Mouse (Mus musculus) heart, embryonic 10.5 days (tissue): ENCODE data around the gene Noa1. TPM values are rescaled to one million over a fixed set of nuclear protein-coding genes. Genes with fewer than 3 reads are reported as not detected.
A peak's percentile ranks its signal among the peaks of the same experiment; 100 is the strongest.

ENCODE experiments used
- DNase-seq: peaks from one replicate; pipeline ENCODE4 v3.0.0-alpha.2; 2017; ENCODE audit warnings: low spot score
- H3K27ac ChIP-seq: fragments of 300-500 bp; sonication (generic); 2 replicates; pipeline ENCODE4 v1.5.1; 2016; ENCODE audit warnings: mild to moderate bottlenecking
- H3K27me3 ChIP-seq: fragments of 300-500 bp; sonication (generic); 2 replicates; pipeline ENCODE4 v1.6.1; 2016; ENCODE audit warnings: mild to moderate bottlenecking; ENCODE audit not compliant: poor library complexity, insufficient read depth, severe bottlenecking
- H3K36me3 ChIP-seq: fragments of 300-500 bp; sonication (generic); 2 replicates; pipeline ENCODE4 v1.6.1; 2016; ENCODE audit warnings: mild to moderate bottlenecking, moderate library complexity
- H3K4me1 ChIP-seq: fragments of 300-500 bp; sonication (generic); 2 replicates; pipeline ENCODE4 v1.6.1; 2016; ENCODE audit warnings: mild to moderate bottlenecking
- H3K4me3 ChIP-seq: fragments of 300-500 bp; sonication (generic); 2 replicates; pipeline ENCODE4 v1.5.1; 2016; ENCODE audit warnings: mild to moderate bottlenecking, moderate library complexity
- H3K9me3 ChIP-seq: fragments of 300-500 bp; sonication (generic); 2 replicates; pipeline ENCODE4 v1.6.1; 2016; ENCODE audit warnings: mild to moderate bottlenecking, moderate library complexity
- WGBS: fragments of 180-500 bp; shearing (Covaris S2); methylation state at CpG from one replicate; pipeline ENCODE4 v1.1.7; 2016; 5-methylcytosine and 5-hydroxymethylcytosine counted together
- polyA plus RNA-seq: library from polyadenylated mRNA; unstranded; fragments of >200 nt; fragmentation: Nextera tagmentation; extraction: Ambion mirVana; gene quantifications from 2 replicates; pipeline ENCODE4 v1.2.1, GENCODE M21; 2016

The Noa1 gene
- polyA plus RNA-seq, 1 experiment from 2014 or later, result 31.6 TPM

DNA sequence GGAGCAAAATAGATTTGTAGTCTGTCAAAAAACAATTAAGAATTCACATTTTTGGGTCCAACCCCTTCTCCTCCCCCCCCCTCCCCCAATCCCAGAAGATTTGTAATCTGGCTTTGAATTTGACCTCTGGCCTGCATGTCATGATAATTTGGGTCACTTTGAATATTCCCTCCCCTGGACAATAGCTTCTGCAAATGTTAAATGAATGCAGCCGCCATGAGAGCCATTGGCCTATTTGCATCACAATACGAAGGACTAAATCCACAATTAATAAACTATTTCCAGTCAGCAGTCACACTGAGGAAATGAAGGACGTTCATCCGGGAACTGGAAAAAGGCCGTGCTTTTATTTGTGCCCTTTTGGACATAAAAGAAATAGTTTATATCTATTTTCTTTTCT lies 47.8 kb downstream of the Noa1 start:
- H3K4me3 ChIP-seq, result no peak overlapping the region
- no peak overlapping the region for H3K27ac ChIP-seq
- no peaks in the 10 kb centered on the region for H3K9me3 ChIP-seq
- DNase-seq, result no peak
- H3K36me3 ChIP-seq, result no peaks in the 10 kb centered on the region
- H3K27me3 ChIP-seq, result no peaks in the 10 kb centered on the region
- H3K4me1 ChIP-seq, result no peaks in the 10 kb centered on the region
- 84% methylated on average over 5 of the region's 5 CpGs for WGBS

DNA sequence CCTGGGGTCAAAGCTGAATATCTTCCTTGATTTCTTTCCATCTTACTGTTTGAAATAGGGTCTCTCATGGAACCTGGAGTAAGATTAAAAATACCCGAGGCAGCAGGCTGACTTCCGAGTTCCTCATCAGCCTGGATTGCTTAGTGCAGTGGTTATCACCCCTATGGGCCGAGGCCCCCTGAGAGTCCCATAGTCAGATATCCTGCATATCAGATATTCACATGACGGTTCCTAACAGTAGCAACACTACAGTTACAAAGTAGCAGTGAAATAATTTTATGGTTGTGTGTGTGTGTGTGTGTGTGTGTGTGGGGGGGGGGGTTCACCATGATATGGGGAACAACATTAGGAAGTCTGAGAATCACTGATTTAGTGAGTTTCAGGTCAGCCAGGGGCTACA lies 48.7 kb downstream of the Noa1 start:
- Histone ChIP-seq H3K9me3 (no peaks in the 10 kb centered on the region), H3K4me1 (no peaks in the 10 kb centered on the region), H3K27me3 (no peaks in the 10 kb centered on the region), H3K4me3 (no peak overlapping the region), H3K36me3 (no peaks in the 10 kb centered on the region), H3K27ac (no peak overlapping the region)
- DNase-seq, result no peak
- 70% methylated on average over 4 of the region's 4 CpGs for WGBS

DNA sequence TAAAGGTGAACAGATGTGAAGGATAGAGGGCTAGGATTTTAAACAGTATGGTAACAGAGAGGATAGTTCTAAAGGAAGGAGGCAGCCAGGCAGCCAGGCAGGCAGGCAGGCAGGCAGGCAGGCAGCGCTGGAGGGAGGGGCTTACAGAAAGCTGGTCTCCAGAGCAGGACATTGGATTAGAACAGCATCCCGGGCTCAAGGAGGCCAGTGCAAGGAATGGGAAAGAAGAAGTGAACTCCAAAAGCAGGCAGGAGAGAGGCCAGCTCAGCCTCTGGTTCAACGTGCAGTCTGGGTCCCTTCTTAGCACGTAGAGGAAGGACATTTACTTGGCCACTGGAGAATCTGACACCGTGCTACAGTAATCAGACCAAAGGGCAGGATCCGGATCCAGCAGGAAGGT lies 49.7 kb downstream of the Noa1 start:
- Histone ChIP-seq H3K4me1 (no peaks in the 10 kb centered on the region), H3K4me3 (no peak overlapping the region), H3K36me3 (no peaks in the 10 kb centered on the region), H3K27ac (no peak overlapping the region), H3K27me3 (no peaks in the 10 kb centered on the region), H3K9me3 (no peaks in the 10 kb centered on the region)
- DNase-seq, result no peak
- 44% methylated on average over 6 of the region's 6 CpGs for WGBS

DNA sequence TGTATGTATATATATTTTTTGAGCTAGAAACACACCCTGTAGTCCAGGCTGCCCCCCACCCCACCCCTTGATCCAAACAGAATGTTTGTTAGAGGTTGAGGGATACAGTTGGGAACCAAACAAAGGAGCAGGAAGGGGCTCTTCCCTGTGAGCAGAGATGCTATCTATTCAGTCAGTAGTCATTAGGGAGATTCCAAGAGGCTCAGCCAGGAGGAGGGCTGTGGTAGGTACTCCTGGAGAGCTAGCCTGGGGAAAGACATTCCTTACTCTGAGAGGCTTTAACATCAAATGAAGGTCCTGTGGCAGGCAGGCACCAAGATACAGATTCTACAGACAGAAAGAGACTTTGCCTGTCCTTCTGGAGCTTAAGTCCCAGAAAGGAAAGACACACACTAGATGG lies 50.6 kb downstream of the Noa1 start:
- Histone ChIP-seq H3K27ac (no peak overlapping the region), H3K36me3 (no peaks in the 10 kb centered on the region), H3K4me3 (no peak overlapping the region), H3K4me1 (no peaks in the 10 kb centered on the region), H3K27me3 (no peaks in the 10 kb centered on the region), H3K9me3 (no peaks in the 10 kb centered on the region)
- DNase-seq, result no peak

DNA sequence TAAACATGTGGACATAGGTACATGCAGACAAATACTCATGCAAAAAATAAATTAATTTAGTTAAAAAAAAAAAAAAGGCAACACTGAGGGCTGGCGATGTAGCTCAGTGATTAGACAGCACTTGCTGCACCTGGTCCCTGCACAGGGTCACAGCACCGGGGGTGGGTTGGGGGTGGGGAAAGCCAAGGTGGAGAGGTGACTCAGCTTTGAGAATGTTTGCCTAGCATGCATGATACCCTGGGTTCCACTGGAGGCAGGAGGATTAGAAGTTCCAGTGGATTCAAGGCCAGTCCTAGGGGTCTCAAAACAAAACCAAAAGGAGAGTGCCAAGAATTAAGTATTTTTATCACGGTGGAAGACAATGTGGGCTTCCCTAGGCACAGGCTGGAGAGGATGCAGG lies 52.3 kb downstream of the Noa1 start:
- Histone ChIP-seq H3K27ac (no peak overlapping the region), H3K4me3 (no peak overlapping the region), H3K4me1 (no peaks in the 10 kb centered on the region), H3K9me3 (no peaks in the 10 kb centered on the region), H3K36me3 (no peaks in the 10 kb centered on the region), H3K27me3 (no peaks in the 10 kb centered on the region)
- 68% methylated on average over 3 of the region's 3 CpGs for WGBS
- DNase-seq, result no peak

DNA sequence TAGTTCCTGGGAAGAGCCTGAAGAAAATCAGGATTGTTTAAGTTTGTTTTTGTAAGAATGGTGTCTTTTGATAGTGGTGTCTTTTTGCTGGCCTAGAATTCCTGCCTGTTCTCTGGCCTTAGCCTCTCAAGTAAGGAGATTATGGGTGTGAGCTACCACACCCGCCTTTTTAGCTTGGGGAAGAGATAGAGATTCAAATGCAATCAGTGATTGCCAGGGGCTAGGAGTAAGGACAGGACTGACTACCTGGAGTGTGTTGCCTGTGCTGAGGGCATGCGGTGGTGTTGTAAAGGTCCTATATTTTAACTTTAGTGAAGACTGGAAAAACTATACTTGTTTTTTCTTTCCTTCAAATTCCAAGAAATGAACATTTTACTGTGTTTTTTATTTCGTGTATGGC lies 55.5 kb downstream of the Noa1 start:
- Histone ChIP-seq H3K9me3 (no peaks in the 10 kb centered on the region), H3K27ac (no peak overlapping the region), H3K27me3 (no peaks in the 10 kb centered on the region), H3K4me3 (no peak overlapping the region), H3K4me1 (no peaks in the 10 kb centered on the region), H3K36me3 (no peaks in the 10 kb centered on the region)
- DNase-seq, result no peak
- 64% methylated on average over 3 of the region's 3 CpGs for WGBS

DNA sequence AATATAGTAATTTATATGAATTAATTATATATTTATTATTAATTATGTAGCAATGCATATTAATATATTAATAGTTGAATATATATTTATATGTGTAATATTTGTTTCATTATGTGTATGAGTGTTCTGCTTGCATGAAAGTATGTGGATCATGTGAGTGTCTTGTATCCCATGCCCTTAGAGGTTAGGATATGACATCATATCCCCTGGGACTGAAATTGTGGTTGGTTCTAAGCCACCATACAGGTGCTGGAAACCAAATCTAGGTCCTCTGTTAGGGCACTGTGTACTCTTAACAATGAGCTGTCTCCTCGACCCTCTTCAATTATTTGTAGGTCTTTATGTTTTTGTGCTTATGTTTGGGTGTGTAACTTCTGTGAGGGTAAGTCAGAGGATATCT lies 56.7 kb downstream of the Noa1 start:
- no peaks in the 10 kb centered on the region for H3K9me3 ChIP-seq
- no peak overlapping the region for H3K27ac ChIP-seq
- no peak for DNase-seq
- no peak overlapping the region for H3K4me3 ChIP-seq
- no peaks in the 10 kb centered on the region for H3K4me1 ChIP-seq
- no peaks in the 10 kb centered on the region for H3K27me3 ChIP-seq
- WGBS, result 76% methylated on average over 1 of the region's 1 CpGs
- H3K36me3 ChIP-seq, result no peaks in the 10 kb centered on the region

DNA sequence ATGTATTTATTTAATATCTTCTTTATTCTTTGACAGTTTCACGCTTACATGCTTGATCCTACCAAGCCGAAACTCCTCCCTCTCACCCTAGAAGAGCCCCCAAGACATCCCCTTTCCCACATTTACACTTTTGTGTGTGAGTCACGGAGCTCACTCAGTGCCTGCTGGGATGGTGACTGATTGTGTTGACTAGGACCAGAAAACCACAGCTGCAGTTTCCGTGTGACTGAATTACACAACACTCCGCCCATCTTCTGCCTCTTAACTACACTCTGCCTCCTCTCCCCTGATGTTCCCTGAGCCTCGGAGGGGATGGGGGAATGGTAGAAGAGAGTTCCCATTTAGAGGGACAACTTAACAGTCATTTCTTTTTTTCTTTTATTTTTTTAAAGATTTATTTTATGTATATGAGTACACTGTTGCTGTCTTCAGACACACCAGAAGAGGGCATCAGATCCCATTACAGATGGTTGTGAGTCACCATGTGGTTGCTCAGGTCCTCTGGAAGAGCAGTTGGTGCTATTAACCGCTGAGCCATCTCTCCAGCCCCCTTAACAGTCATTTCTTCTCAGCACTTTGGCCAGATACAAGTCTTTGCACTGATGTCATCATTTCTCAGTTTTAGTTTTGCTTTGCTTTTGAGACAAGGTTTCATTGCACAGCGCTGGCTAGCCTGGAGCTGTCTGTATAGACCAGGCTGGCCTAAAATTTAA lies 57.6 kb downstream of the Noa1 start:
- WGBS, result 73% methylated on average over 8 of the region's 8 CpGs
- Histone ChIP-seq H3K4me3 (no peak overlapping the region), H3K27ac (no peak overlapping the region)

DNA sequence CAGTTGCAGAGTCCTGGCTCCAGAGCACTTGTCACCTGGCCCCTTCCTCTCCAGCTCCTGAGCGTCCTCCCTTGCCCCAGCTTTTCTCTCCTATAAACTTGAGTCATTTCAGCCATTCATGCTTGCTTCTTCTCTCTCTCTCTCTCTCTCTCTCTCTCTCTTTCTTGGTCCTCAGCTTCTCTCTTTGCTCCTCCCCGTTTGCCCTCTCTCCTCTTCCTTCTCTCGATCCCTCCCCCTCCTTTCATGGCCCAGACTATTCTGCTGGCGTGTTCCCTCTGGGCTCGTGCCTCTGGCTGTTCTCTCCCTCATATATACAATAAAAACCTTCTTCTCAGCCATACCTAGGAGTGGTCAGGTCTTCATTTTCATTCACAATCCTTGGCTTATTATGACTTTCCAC lies 58.2 kb downstream of the Noa1 start:
- 51% methylated on average over 5 of the region's 5 CpGs for WGBS
- Histone ChIP-seq H3K36me3 (no peaks in the 10 kb centered on the region), H3K27me3 (no peaks in the 10 kb centered on the region), H3K27ac (no peak overlapping the region), H3K4me1 (no peaks in the 10 kb centered on the region), H3K9me3 (no peaks in the 10 kb centered on the region), H3K4me3 (no peak overlapping the region)
- no peak for DNase-seq

More for the DNA sequence above, 57.6 kb downstream of the Noa1 start:
- DNase-seq, result no peak
- H3K4me1 ChIP-seq, result no peaks in the 10 kb centered on the region
- H3K36me3 ChIP-seq, result no peaks in the 10 kb centered on the region
- no peaks in the 10 kb centered on the region for H3K27me3 ChIP-seq
- no peaks in the 10 kb centered on the region for H3K9me3 ChIP-seq

DNA sequence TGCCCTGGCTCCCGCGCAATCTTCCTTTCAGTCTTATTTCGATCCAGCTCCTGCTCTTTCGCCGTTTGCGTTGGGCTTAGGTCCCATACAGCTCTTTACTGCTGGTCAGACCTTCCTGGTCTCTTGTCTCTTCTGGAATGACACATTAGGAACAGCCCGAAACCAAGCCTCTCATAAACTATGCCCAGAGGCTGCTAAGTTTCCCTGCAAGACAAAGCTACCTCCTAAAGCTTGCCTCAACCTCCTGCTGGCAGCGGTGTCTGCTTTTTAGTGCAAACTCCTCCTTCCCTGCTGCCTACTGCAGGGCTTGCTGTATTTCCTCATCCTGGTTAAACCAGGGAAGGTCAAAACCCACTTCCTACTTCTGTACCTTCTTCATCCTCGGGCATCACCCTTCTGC lies 59.8 kb downstream of the Noa1 start:
- 67% methylated on average over 9 of the region's 9 CpGs for WGBS
- DNase-seq, result no peak
- Histone ChIP-seq H3K27me3 (no peaks in the 10 kb centered on the region), H3K4me1 (peaks cover 8% of the 10 kb centered on the region; the same call in 1 of the 2 replicates), H3K4me3 (no peak overlapping the region), H3K27ac (no peak overlapping the region), H3K36me3 (no peaks in the 10 kb centered on the region), H3K9me3 (no peaks in the 10 kb centered on the region)

DNA sequence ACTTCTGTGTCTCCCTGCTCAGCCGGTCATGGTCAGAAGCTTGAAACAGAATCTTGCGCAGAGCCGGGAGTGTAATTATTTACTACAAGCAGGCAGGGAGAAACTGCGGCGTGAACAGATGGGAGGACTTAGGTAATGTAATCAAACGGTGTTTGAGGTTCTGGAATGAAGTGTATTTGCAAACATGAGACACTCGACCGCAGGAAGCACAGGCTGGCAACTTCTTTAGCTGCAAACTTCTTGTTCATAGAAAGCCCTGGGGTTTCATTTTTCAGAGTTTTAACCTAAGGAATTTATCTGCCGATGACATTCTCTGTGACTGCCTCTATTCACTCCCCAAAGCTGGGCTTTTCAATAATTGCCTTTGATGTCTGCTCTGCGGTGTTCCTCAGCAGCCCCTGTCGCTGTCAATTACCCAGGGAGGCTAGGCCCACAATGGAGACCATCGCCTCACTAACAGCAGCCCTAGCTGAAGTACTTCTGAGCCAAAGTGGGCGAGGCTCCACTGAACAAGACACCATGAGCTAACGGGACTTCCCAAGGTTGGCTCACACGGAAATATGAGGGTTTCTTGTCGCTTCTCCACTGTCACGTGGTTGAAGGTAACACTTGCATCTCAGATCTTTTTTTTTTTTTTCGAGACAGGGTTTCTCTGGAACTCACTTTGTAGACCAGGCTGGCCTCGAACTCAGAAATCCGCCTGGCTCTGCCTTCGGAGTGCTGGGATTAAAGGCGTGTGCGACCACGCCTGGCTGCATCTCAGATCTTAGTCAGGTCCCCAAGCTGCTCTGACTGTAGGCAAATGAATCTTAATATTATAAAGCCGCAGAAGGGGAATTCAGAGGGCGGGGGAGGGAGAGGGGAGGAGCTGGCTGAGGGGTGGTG lies 63.9 kb downstream of the Noa1 start:
- 37% methylated on average over 26 of the region's 26 CpGs for WGBS
- no peaks in the 10 kb centered on the region for H3K36me3 ChIP-seq
- H3K27ac ChIP-seq, result 0 out of 2 replicates have a peak overlapping the region, but pooled peaks have one; percentile 3
- H3K27me3 ChIP-seq, result no peaks in the 10 kb centered on the region
- H3K4me1 ChIP-seq, result peaks cover 8% of the 10 kb centered on the region; the same call in 1 of the 2 replicates
- DNase-seq, result no peak
- H3K9me3 ChIP-seq, result no peaks in the 10 kb centered on the region
- peak overlapping the region; percentile 36 for H3K4me3 ChIP-seq

DNA sequence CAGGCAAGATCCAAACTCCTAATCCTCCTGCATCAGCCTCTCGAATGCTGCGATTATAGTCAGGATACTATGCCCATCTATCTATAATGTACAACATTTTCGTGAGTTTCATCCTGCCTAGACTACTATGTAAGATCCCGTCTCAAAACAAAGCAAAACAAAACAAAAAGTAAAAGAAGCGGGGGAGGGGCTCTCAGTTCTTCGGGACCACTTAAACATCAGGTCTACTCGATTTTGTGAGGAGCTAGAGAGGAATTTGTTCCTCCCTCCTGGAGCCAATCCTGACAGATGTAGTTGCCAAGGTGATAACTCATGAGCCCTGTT lies 64.5 kb downstream of the Noa1 start:
- H3K27ac ChIP-seq, result no peak overlapping the region
- DNase-seq, result no peak
- H3K4me1 ChIP-seq, result peaks cover 8% of the 10 kb centered on the region; the same call in 1 of the 2 replicates
- no peaks in the 10 kb centered on the region for H3K36me3 ChIP-seq
- H3K27me3 ChIP-seq, result no peaks in the 10 kb centered on the region
- no peaks in the 10 kb centered on the region for H3K9me3 ChIP-seq
- WGBS, result 42% methylated on average over 7 of the region's 7 CpGs
- H3K4me3 ChIP-seq, result peak overlapping the region; percentile 36

DNA sequence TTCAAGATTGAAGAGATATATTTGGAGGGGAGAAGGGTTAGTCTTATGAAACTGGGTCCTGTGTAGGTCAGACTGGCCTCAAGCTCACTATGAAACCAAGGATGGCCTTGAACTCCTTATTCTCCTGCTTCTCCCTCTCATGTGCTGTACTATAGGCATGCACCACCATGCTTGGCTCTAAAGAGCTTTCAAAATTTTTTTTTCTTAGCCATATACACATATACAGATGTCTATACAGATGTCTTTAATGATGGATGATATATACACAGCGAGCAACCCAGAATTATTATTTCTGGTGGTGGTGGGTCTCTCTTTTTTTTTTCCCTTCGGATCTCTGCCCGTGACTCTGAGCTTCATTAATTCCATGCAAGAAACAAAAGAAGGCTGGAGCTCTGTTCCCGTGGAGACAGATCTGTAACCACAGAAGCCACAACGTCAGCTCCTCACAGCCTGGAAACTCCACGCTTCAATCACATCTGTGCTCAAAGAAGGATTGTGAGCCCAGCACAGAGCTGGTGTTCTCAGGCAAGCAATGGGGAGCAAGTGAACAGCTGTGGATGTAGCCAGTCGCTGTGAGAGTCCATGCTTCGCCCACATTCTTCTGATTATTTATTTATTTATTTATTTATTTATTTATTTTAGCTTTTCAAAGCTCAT lies 65.4 kb downstream of the Noa1 start:
- no peaks in the 10 kb centered on the region for H3K9me3 ChIP-seq

More for the DNA sequence above, 65.4 kb downstream of the Noa1 start:
- WGBS, result 70% methylated on average over 8 of the region's 8 CpGs
- no peaks in the 10 kb centered on the region for H3K27me3 ChIP-seq
- H3K27ac ChIP-seq, result no peak overlapping the region
- no peak for DNase-seq
- H3K4me3 ChIP-seq, result no peak overlapping the region
- H3K36me3 ChIP-seq, result no peaks in the 10 kb centered on the region
- peaks cover 8% of the 10 kb centered on the region; the same call in 1 of the 2 replicates for H3K4me1 ChIP-seq
